Mouse (Mus musculus): ENCODE data around the gene Kctd20.

DNA sequence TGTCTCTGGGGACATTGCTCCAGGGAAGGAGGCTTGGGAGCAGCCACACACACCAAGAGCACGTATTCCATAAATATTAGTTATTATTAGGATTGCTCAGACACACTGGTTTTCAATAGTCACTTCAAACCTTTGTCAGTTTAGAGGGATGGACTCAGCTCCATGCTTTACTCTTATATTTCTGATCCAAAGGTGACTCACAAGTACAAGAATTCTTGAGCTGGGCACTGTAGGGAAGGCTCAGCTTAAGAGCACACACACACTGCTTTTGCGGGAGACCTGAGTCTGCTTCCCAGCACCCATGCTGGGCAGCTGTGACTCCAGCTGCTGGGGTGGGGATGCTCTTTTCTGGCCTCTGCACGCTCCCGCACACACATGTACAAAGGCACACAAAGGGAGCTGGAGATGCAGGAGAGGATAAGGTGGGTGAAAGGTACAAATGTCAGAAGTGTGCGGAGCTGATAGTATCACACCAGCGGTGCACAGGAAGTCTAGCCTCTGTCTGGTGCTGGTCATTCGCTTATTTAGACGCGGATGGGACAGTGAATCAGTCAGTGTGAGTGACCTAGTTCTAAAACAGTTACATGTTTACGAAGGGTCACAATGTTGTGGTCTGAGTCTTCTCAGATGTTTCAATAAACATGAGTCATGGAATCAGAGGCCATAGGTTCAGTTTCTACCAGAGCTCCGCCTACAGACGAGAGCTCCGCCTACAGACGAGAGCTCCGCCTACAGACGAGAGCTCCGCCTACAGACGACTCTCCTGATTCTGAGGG is 20.1 kb upstream of the Kctd20 start:
- TF ChIP-seq CTCF (IDR thresholded peaks at IDR 0.05; ENCODE audit: low read depth, low read length) = no peak
- no peak for TF ChIP-seq EP300 (IDR thresholded peaks at IDR 0.05; ENCODE audit: insufficient read depth, low read depth, low read length)

All from ES-Bruce4 (cell line).